Mouse (Mus musculus) layer of hippocampus, postnatal 10 days (tissue): Measurements from ENCODE around the gene L1cam. TPM values are rescaled to one million over a fixed set of nuclear protein-coding genes. Genes with fewer than 3 reads are reported as not detected.

Experiments used
- DNase-seq, 2 experiments: peaks; one replicate each; pipeline ENCODE4 v3.0.0; 2021; ENCODE audit warnings: low spot score in 2 of 2
- total RNA-seq, 2 experiments: library from RNA; stranded (reverse); gene quantifications; 2 replicates each; pipeline ENCODE4 v1.2.3; 2021

The L1cam gene
- total RNA-seq, 2 experiments from 2014 or later: 333 to 351 TPM

- DNase-seq: peak; percentile 14 to 41
Measured at GRCm38 (mm10) chrX:73880194-73881035, 15.5 kb downstream of the L1cam start.

GRCm38 (mm10) chrX:73877014-73877413 lies 18.9 kb downstream of the L1cam start:
- DNase-seq: no peak

DNA sequence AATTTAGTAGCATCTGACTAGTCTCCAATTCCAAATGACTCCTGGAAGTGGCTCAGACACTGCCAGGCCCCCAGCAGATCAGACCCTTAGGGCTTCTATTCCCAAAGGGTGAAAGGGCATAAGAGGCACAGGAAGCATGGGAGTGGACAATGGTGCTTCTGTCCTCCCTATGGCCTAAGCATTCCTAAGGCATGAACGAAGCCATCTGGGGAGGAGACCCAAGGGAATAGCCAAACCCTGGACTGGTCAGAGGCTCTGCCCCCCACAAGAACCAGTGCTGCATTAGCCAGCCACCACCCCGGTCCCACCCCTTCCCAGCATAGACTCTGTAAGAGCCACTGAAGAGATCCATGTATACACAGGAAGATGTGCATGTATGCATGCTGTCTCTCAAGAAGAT lies 20.0 kb downstream of the L1cam start:
- DNase-seq: no peak

DNA sequence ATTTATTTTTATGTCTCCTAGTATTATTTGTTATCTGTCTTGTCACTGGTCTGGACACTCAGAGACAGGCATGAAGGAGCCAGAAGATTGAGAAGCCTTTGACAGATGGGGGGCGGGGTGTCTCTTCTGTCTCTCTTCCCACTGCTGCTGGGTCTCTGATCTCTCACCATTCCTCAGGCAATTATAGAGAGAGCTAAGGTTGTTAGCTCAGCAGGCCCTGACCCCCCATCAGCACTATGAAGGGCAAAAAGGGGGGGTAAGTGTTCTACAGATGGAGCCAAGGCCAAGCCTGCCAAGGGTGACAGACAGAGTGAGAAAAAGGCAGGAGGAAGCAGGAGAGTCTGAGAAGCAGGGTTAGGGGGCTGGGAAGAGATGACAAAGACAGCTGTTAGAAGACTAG lies 23.9 kb downstream of the L1cam start:
- DNase-seq: no peak

DNA sequence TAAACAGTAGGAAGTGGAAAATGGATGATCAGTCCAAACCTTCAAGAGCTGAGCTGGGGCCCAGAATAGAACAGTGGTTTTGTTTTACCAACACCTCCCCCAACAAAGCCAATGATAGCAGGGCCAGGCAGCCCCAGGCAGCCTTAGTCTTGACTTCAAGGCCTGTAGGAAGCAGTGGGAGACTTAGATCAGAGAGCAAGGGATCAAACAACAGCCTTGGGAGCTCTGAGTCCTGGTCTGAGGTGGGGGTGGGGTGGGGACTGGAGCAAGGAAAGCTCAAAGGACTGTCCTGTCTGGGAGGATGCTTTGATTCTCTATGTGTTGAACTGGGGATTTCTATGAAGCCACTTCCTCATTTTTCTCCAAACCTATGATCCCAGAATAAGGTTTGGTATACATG lies 24.4 kb downstream of the L1cam start:
- DNase-seq: no peak

DNA sequence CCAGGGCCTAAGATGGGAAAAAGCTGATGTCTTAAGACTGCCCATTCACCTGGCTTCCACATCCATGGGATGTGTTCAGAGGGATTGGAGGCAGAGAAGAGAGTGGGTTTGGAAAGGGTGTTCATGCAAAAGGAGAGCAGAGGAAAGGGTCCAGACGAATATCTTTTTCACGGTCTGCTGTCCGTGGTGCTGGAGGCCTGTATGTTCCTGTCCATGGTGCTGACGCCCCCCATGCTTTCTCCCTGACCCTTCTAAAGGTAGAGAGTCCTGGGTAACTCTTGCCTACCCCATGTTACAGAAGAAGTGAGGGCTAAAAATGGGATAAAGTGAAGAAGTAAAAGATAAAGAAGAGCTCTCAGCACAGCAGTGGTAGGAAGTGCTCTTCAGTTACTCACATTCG lies 26.6 kb downstream of the L1cam start:
- DNase-seq: no peak

- DNase-seq: no peak
Measured at GRCm38 (mm10) chrX:73867852-73868251, 28.1 kb downstream of the L1cam start.

GRCm38 (mm10) chrX:73867256-73867655 lies 28.6 kb downstream of the L1cam start:
- peak in 1 of 2 experiments; percentile 23 for DNase-seq

GRCm38 (mm10) chrX:73864692-73865091 lies 31.2 kb downstream of the L1cam start:
- DNase-seq: no peak

DNA sequence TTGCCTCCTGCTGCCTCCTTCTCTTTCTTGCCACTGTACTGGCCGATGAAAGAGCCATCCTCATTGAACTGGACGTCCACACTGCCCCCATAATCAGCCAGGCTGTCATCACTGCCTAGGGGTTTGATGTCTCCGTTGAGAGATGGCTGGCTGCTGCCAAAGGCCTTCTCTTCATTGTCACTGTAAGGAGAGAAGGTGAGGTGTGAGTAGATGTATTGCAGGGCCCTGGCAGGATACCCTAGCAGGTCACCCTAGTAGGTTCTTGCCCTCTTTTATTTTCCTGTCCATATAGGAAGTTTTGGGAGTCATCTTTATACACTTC lies 40.9 kb downstream of the L1cam start:
- DNase-seq: no peak

GRCm38 (mm10) chrX:73854326-73855086 lies 41.4 kb downstream of the L1cam start:
- no peak for DNase-seq

DNA sequence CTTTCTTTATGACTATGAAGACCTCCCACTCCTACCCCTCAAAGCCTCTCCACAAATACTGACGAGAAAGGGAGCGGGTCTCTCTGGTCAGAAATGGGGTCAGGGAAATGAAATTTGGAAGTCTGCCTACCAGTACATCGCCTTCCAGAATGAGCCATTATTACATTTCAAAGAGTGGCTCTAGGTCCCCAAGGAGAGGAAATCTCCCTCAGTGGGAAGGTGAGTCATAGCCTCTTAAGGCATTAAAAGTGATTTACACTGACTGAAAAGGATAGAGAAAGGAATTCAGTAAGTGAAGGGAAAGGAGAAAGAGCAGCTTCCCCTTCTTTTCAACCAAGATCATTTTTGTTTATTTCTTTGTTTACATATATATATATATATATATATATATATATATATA lies 59.2 kb downstream of the L1cam start:
- DNase-seq: no peak

DNA sequence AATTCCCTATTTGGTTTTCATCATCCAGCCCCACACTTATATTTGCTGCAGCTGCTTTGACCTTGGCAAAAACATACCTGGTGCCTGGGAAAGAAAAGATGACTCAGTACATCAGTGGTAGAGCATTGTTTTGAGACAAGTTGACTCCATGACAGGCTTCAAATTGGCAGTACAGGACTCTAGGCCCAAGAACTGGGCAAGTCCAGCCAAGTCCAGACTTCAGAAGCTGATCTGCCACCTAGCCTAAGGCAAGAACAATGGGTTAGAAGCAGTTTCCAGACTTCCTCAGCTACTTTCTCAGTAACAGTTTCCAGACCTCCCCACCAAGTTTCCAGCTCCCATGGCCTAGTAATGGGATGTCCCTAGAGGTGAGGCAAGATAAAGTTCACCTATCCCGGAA lies 60.2 kb downstream of the L1cam start:
- DNase-seq: no peak

GRCm38 (mm10) chrX:73824185-73825151 lies 71.4 kb downstream of the L1cam start, which contains the start of gene Pdzd4:
Gene Pdzd4, minus strand, starts transcription at chrX:73824969.
- peak; percentile 60 to 66 for DNase-seq

GRCm38 (mm10) chrX:73823747-73824146 lies 72.2 kb downstream of the L1cam start:
- DNase-seq: peak in 1 of 2 experiments; percentile 20

DNA sequence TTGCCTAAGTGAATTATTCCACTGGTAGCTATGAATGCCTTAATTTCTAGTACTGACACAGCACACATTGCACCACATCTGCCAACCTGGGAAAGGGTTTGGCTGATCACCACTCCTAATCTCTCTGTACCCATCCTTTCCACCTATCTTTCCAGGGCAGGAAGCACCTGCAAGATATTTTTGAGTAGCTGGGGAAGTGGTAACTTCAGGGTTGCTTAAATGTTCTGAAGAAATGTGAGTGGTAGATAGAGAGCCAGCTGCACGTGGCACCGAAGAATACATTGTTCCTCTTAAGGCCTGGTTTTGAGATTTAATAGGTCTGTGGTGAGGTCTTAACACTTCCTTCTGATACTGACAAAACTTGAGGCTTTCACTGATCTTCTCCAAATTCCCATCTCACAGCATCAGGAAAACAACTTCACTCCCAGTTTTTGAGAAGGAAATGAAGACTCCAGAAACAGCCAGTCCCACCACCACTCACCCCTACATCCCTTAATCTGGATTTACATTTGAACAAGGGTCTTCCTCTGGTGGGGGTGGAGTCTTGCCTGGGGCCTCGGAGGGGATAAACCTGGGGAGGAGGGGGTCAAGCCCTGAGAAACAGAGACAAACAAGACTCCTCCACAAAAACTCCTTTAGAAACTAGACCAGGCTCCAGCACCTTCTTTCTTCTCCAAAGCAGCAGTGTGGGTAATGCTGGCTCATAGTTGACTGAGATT lies 79.2 kb downstream of the L1cam start:
- no peak for DNase-seq

DNA sequence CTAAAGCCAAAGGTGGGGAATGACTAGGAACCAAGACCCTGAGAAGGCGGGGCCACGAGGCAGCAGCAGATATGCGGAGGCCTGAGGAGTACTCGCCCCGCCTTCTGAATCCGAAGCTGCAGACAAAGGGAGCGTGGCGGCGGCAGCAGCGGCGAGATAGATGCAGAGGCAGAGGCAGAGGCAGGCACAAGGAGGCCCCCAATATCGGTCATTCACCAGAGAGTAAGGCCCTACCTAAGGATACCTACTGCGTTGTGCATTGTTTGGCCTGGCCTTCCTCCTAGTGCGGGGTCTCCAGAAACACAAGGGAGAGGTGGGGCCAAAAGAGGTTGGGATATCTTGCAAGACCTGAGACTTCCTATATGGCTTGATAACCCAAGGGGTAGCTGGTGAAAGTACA lies 80.8 kb downstream of the L1cam start:
- DNase-seq: no peak

- DNase-seq: no peak
Measured at GRCm38 (mm10) chrX:73805814-73806213, 90.1 kb downstream of the L1cam start.
